Mouse (Mus musculus): ENCODE results near the gene 2210011C24Rik. TPM values are rescaled to one million over a fixed set of nuclear protein-coding genes. Genes with fewer than 3 reads are reported as not detected.
A peak's percentile ranks its signal among the peaks of the same experiment; 100 is the strongest.

The 2210011C24Rik gene
- 1 to 10 TPM in 1 of 2 experiments, under 1 TPM in 1; 0.65 to 1.2 TPM for total RNA-seq (2021)
- long read RNA-seq, experiment 1, partial matches to known transcripts: 1 of 2 reads
- long read RNA-seq, experiment 1, other reads (novel, unspliced or antisense): 1 of 2 reads
- long read RNA-seq, experiment 2, partial matches to known transcripts: 0 of 1 reads
- long read RNA-seq, experiment 2, other reads (novel, unspliced or antisense): 0 of 1 reads

- DNase-seq (ENCODE audit: low spot score in 2 of 2): no peak
Observed at GRCm38 (mm10) chr8:84011705-84012498, at the start of gene 2210011C24Rik. Gene 2210011C24Rik (minus strand): TSS chr8:84012171.

GRCm38 (mm10) chr8:84060245-84060644, 48.3 kb upstream of the 2210011C24Rik start:
- DNase-seq (ENCODE audit: low spot score in 2 of 2): no peak

- DNase-seq (ENCODE audit: low spot score in 2 of 2): no peak
Observed at GRCm38 (mm10) chr8:84059226-84059625, 47.3 kb upstream of the 2210011C24Rik start.

GRCm38 (mm10) chr8:84057827-84058226, 45.9 kb upstream of the 2210011C24Rik start:
- no peak for DNase-seq (ENCODE audit: low spot score in 2 of 2)

GRCm38 (mm10) chr8:84053229-84053628, 41.3 kb upstream of the 2210011C24Rik start:
- no peak for DNase-seq (ENCODE audit: low spot score in 2 of 2)

GRCm38 (mm10) chr8:84052746-84053145, 40.8 kb upstream of the 2210011C24Rik start:
- DNase-seq (ENCODE audit: low spot score in 2 of 2): no peak

GRCm38 (mm10) chr8:84048171-84048570, 36.2 kb upstream of the 2210011C24Rik start:
- no peak for DNase-seq (ENCODE audit: low spot score in 2 of 2)

GRCm38 (mm10) chr8:84046505-84046904, 34.5 kb upstream of the 2210011C24Rik start:
- no peak for DNase-seq (ENCODE audit: low spot score in 2 of 2)

- DNase-seq (ENCODE audit: low spot score in 2 of 2): no peak
Observed at GRCm38 (mm10) chr8:84044900-84045299, 32.9 kb upstream of the 2210011C24Rik start, which contains the start of gene Rln3. Gene Rln3 (minus strand): TSS chr8:84045000.

GRCm38 (mm10) chr8:84044103-84044502, 32.1 kb upstream of the 2210011C24Rik start:
- no peak for DNase-seq (ENCODE audit: low spot score in 2 of 2)

GRCm38 (mm10) chr8:84042948-84043342, 31.0 kb upstream of the 2210011C24Rik start:
- no peak for DNase-seq (ENCODE audit: low spot score in 2 of 2)

GRCm38 (mm10) chr8:84042066-84042947, 30.3 kb upstream of the 2210011C24Rik start, which contains the start of gene Il27ra:
Gene Il27ra (minus strand): TSS chr8:84042589.
- DNase-seq (ENCODE audit: low spot score in 2 of 2): peak; percentile 46 to 73

- DNase-seq (ENCODE audit: low spot score in 2 of 2): peak in 1 of 2 experiments; percentile 72
Observed at GRCm38 (mm10) chr8:84039050-84039449, 27.1 kb upstream of the 2210011C24Rik start.

GRCm38 (mm10) chr8:84038015-84038414, 26.0 kb upstream of the 2210011C24Rik start:
- DNase-seq (ENCODE audit: low spot score in 2 of 2): peak in 1 of 2 experiments; percentile 25

- DNase-seq (ENCODE audit: low spot score in 2 of 2): no peak
Observed at GRCm38 (mm10) chr8:84032777-84033176, 20.8 kb upstream of the 2210011C24Rik start.

GRCm38 (mm10) chr8:84029272-84029671, 17.3 kb upstream of the 2210011C24Rik start:
- no peak for DNase-seq (ENCODE audit: low spot score in 2 of 2)

- no peak for DNase-seq (ENCODE audit: low spot score in 2 of 2)
Observed at GRCm38 (mm10) chr8:84027449-84027848, 15.5 kb upstream of the 2210011C24Rik start.

GRCm38 (mm10) chr8:84025863-84026262, 13.9 kb upstream of the 2210011C24Rik start:
- peak in 1 of 2 experiments; percentile 62 for DNase-seq (ENCODE audit: low spot score in 2 of 2)

GRCm38 (mm10) chr8:84024171-84024570, 12.2 kb upstream of the 2210011C24Rik start:
- peak in 1 of 2 experiments; percentile 64 for DNase-seq (ENCODE audit: low spot score in 2 of 2)

GRCm38 (mm10) chr8:84023631-84024030, 11.7 kb upstream of the 2210011C24Rik start:
- no peak for DNase-seq (ENCODE audit: low spot score in 2 of 2)

GRCm38 (mm10) chr8:84023085-84023484, 11.1 kb upstream of the 2210011C24Rik start:
- peak in 1 of 2 experiments; percentile 53 for DNase-seq (ENCODE audit: low spot score in 2 of 2)
